Mouse (Mus musculus): Measurements from ENCODE around the gene Irak3. TPM values are rescaled to one million over a fixed set of nuclear protein-coding genes. Genes with fewer than 3 reads are reported as not detected.
"Not testable (repeated sequence)": the region's sequence is repeated elsewhere in the genome, so short reads cannot be mapped to it uniquely, and the experiment has no call there.

Gene Irak3
- polyA plus RNA-seq, 1 experiment from 2014 or later = 1.2 TPM

DNA sequence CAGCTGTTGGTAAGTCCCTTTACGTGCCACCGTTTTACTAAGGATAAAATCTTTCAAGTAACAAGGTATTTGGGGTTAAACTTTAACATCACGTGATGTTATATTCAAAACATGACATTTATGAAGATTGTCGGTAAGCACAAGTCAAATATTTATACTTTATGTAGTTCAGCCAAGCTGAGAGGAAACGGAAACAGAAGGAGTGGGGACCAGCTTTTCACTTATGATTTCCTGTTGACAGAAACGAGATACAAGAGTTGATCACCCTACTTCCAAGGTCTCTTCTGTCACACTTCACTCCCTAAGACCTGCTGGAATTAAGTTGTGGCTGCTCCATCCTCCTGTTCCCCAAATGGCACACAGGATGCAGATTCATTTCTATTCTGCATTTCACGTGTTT, 18.8 kb upstream of the Irak3 start:
- WGBS = 58% methylated on average over 7 of the region's 7 CpGs
- Histone ChIP-seq H3K9me3 (no peaks in the 10 kb centered on the region), H3K36me3 (no peaks in the 10 kb centered on the region), H3K9ac (no peak overlapping the region), H3K4me1 (replicated peaks) (no peaks in the 10 kb centered on the region), H3K4me3 (replicated peaks) (no peak overlapping the region), H3K27me3 (replicated peaks) (no peaks in the 10 kb centered on the region), H3K4me2 (replicated peaks) (no peak overlapping the region), H3K27ac (no peak overlapping the region)
- ATAC-seq = no peak

DNA sequence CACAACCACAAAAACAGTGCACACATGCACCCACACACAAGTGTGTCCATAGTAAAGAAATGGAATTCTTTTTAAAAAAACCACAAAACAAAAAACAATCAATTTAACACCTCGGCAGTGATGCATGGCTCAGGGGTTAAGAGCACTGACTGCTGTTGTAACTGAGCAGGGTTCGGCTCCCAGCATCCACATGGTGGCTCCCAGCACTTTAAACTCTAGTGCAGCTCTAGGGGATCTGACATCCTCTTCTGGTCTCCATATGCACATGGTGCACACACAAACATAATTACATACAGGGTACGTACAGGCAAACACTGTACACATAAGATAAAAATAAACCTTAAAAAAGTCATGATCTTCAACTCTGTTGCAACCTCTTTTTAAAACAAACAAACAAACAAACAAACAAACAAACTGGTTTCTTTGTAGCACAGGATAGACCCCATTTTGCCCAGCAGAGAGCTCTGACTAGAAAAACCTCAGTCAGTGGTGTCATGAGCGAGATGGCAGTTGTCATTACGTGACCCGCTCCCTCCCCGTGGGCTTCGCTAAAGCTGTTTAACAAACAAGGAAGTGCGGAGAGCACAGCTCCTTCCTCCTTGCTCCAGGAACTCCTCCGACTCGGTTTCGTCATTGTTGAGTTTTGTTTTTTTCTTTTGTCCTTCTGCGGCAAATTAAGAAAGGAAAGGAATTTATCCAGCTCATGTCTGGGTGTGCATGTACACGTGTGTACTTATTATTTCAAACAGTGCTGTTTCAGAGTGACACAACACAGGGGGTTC, 17.8 kb upstream of the Irak3 start:
- ATAC-seq = no peak; the same call in 1 of the 2 replicates
- Histone ChIP-seq H3K27me3 (replicated peaks) (no peaks in the 10 kb centered on the region), H3K4me2 (replicated peaks) (no peak overlapping the region), H3K4me3 (replicated peaks) (no peak overlapping the region), H3K9me3 (no peaks in the 10 kb centered on the region), H3K27ac (no peak overlapping the region), H3K4me1 (replicated peaks) (no peaks in the 10 kb centered on the region), H3K9ac (no peak overlapping the region), H3K36me3 (no peaks in the 10 kb centered on the region)
- 71% methylated on average over 14 of the region's 14 CpGs for WGBS

- no peak overlapping the region for H3K9ac ChIP-seq
- H3K27me3 ChIP-seq (replicated peaks) = no peaks in the 10 kb centered on the region
- no peak overlapping the region for H3K4me3 ChIP-seq (replicated peaks)
- no peaks in the 10 kb centered on the region for H3K9me3 ChIP-seq
- WGBS = 93% methylated on average over 10 of the region's 10 CpGs
- H3K4me1 ChIP-seq (replicated peaks) = no peaks in the 10 kb centered on the region
- ATAC-seq = no peak
- no peaks in the 10 kb centered on the region for H3K36me3 ChIP-seq
- H3K27ac ChIP-seq = no peak overlapping the region
- H3K4me2 ChIP-seq (replicated peaks) = no peak overlapping the region
Observed at GRCm38 (mm10) chr10:120218996-120219395, 17.1 kb upstream of the Irak3 start.

GRCm38 (mm10) chr10:120217099-120217498, 15.2 kb upstream of the Irak3 start:
- H3K27me3 ChIP-seq (replicated peaks); H3K36me3 ChIP-seq; H3K4me3 ChIP-seq (replicated peaks); H3K4me2 ChIP-seq (replicated peaks); H3K4me1 ChIP-seq (replicated peaks); H3K27ac ChIP-seq; ATAC-seq; H3K9ac ChIP-seq; H3K9me3 ChIP-seq: not testable (repeated sequence)
- 86% methylated on average over 1 of the region's 1 CpGs for WGBS

DNA sequence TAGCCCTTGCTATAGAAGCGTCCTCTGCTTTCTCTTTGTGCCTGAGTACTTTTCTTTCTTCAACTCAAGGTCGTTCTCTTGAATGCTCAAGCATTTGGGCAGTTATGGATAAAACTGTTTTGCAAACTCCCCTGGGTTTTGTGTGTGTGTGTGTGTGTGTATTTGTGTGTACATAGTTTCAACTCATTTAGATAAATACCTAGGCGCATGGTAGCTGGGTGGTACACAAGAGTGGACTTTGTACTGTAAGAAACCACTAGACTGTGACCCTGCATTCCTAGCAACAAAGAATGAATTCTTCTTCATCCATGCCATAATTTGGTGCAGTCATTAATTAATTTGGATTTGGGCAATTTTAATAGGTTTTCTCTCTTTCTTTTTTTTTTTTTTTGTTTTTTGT, 8.2 kb upstream of the Irak3 start:
- H3K4me3 ChIP-seq (replicated peaks) = 0 out of 2 replicates have a peak overlapping the region, but pooled peaks have one; percentile 92
- no peak overlapping the region for H3K9ac ChIP-seq
- H3K27ac ChIP-seq = no peak overlapping the region
- no peaks in the 10 kb centered on the region for H3K36me3 ChIP-seq
- no peaks in the 10 kb centered on the region for H3K9me3 ChIP-seq
- no peaks in the 10 kb centered on the region for H3K27me3 ChIP-seq (replicated peaks)
- WGBS = 80% methylated on average over 3 of the region's 3 CpGs
- no peak for ATAC-seq
- peak overlapping the region; percentile 62 for H3K4me2 ChIP-seq (replicated peaks)
- peaks cover 3% of the 10 kb centered on the region; the same call in 1 of the 2 replicates for H3K4me1 ChIP-seq (replicated peaks)

GRCm38 (mm10) chr10:120209539-120209925, 7.6 kb upstream of the Irak3 start:
- H3K27ac ChIP-seq = no peak overlapping the region
- peaks cover 3% of the 10 kb centered on the region; the same call in 1 of the 2 replicates for H3K4me1 ChIP-seq (replicated peaks)
- peak overlapping the region; percentile 92 for H3K4me3 ChIP-seq (replicated peaks)
- H3K36me3 ChIP-seq = no peaks in the 10 kb centered on the region
- no peaks in the 10 kb centered on the region for H3K9me3 ChIP-seq
- WGBS = 56% methylated on average over 6 of the region's 6 CpGs
- H3K4me2 ChIP-seq (replicated peaks) = peak overlapping the region; percentile 62
- ATAC-seq = peak; percentile 15; the same call in 1 of the 2 replicates
- no peaks in the 10 kb centered on the region for H3K27me3 ChIP-seq (replicated peaks)
- H3K9ac ChIP-seq = no peak overlapping the region

- H3K27me3 ChIP-seq (replicated peaks) = no peaks in the 10 kb centered on the region
- H3K36me3 ChIP-seq = no peaks in the 10 kb centered on the region
- peaks cover 3% of the 10 kb centered on the region; the same call in 1 of the 2 replicates for H3K4me1 ChIP-seq (replicated peaks)
- peak overlapping the region; percentile 92 for H3K4me3 ChIP-seq (replicated peaks)
- 3% methylated on average over 53 of the region's 53 CpGs for WGBS
- H3K27ac ChIP-seq = no peak overlapping the region
- ATAC-seq = peak; percentile 90
- no peaks in the 10 kb centered on the region for H3K9me3 ChIP-seq
- peak overlapping the region; percentile 62 for H3K4me2 ChIP-seq (replicated peaks)
- H3K9ac ChIP-seq = peak overlapping the region; percentile 84
Observed at GRCm38 (mm10) chr10:120208575-120209538, 6.9 kb upstream of the Irak3 start.

DNA sequence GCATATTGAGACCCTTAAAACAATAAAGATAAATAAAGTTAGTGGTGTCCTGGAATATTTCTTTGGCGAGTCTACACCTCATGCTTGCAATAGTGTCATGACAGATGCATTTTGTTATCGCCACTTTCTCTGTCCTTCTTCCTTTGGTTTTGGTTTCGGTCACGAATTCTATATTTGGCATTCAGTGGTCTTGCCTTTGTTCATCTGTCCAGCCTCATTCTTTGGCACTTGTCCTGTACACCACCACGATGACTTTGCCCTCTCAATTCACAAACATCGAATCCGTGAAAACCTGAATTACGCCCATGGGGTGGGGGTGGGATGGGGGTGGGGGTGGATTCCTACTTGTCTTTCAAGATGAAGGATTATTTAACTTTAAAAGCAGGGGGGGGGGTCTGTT, 6.1 kb upstream of the Irak3 start:
- no peaks in the 10 kb centered on the region for H3K36me3 ChIP-seq
- ATAC-seq = no peak
- no peak overlapping the region for H3K27ac ChIP-seq
- peaks cover 3% of the 10 kb centered on the region; the same call in 1 of the 2 replicates for H3K4me1 ChIP-seq (replicated peaks)
- no peaks in the 10 kb centered on the region for H3K9me3 ChIP-seq
- WGBS = 88% methylated on average over 8 of the region's 8 CpGs
- H3K4me2 ChIP-seq (replicated peaks) = no peak overlapping the region
- H3K27me3 ChIP-seq (replicated peaks) = no peaks in the 10 kb centered on the region
- no peak overlapping the region for H3K4me3 ChIP-seq (replicated peaks)
- H3K9ac ChIP-seq = no peak overlapping the region

DNA sequence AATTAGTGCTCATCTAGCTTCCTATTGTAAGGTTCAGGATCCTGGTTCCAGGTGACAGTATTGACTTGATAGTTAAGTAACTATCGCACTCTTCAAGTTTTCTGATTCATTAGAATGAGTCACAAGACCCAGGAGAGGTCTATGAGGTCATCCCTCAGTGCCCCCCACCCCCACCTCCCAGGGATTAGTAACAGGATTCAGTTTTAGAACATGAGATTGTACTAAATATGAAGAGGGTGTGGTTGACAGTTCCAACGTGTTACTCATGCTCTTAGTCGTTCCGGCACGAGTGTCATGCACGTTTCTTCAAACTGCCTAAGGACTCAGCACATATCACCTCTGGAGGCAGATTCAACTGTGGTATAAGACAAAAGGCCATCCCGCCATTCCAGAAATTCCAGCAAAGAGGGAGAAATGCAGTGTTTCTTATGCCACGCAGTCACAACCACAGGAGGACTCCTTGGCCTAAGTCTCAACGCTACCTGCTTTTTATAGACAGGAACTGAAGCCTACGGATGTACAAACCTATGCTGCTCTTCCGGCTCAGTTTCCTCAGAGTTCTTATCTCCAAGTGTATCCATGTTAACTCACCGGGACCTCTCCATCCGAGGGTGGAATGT, 2.8 kb upstream of the Irak3 start:
- H3K27ac ChIP-seq = no peak overlapping the region
- WGBS = 81% methylated on average over 13 of the region's 13 CpGs
- H3K4me2 ChIP-seq (replicated peaks) = no peak overlapping the region
- peaks cover 9% of the 10 kb centered on the region for H3K27me3 ChIP-seq (replicated peaks)
- no peaks in the 10 kb centered on the region for H3K36me3 ChIP-seq
- H3K4me1 ChIP-seq (replicated peaks) = peaks cover 7% of the 10 kb centered on the region; the same call in 1 of the 2 replicates
- H3K4me3 ChIP-seq (replicated peaks) = no peak overlapping the region
- no peak for ATAC-seq
- no peaks in the 10 kb centered on the region for H3K9me3 ChIP-seq
- no peak overlapping the region for H3K9ac ChIP-seq

DNA sequence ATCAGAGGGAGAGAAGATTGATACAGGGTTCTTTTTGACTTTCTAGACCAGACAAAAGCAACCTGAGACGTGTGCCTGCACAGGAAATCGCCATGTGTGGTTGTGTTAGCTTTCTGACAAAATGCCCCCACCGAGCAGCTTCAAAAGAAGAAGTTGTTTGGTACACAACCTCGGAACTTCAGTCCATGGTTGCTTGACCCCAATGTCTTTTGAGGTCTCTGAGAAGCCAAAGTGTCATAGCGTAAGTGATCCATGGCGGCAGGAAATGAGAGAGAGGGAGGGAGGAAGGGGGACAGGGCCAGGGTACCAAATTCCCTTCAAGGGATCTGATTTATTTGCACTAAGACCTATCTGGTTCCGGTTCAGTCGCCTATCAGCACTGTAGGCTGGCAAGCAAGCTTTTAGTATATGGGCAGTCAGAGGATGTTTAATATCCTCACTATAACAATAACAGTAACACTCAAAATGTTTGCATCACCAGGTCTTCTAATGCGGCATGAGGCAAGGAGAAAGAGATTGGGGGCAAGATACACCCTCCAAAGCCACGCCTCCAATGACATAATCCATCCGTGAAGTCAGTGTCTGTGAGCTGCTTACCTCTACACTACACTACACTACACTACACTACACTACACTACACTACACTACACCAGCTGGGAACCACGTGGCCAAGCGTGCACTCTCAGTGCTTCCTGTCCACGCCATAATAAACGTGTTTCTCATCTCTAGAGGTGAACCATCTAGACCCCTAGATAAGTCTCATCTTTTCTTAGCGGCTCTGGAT, 729 bp upstream of the Irak3 start:
- 0 out of 2 replicates have a peak, but pooled peaks cover 5% of the 10 kb centered on the region for H3K4me1 ChIP-seq (replicated peaks)
- H3K9ac ChIP-seq = no peak overlapping the region
- H3K4me3 ChIP-seq (replicated peaks) = no peak overlapping the region
- WGBS = 72% methylated on average over 16 of the region's 16 CpGs
- H3K36me3 ChIP-seq = no peaks in the 10 kb centered on the region
- peak overlapping the region; percentile 99 for H3K4me2 ChIP-seq (replicated peaks)
- H3K9me3 ChIP-seq = no peaks in the 10 kb centered on the region
- ATAC-seq = no peak
- no peak overlapping the region for H3K27ac ChIP-seq
- H3K27me3 ChIP-seq (replicated peaks) = peaks cover 9% of the 10 kb centered on the region

GRCm38 (mm10) chr10:120201131-120201921, 604 bp downstream of the Irak3 start, which contains the start of gene Tmbim4:
TSS of gene Tmbim4 (plus strand) at chr10:120201590.
- H3K36me3 ChIP-seq = no peaks in the 10 kb centered on the region
- no peak within 1 kb of the TSS for H3K27ac ChIP-seq
- ATAC-seq = peak; percentile 80
- peak within 1 kb of the TSS; percentile 52 for H3K4me3 ChIP-seq (replicated peaks)
- H3K9me3 ChIP-seq = no peaks in the 10 kb centered on the region
- H3K27me3 ChIP-seq (replicated peaks) = peaks cover 9% of the 10 kb centered on the region
- peak within 1 kb of the TSS; percentile 51 for H3K9ac ChIP-seq
- H3K4me1 ChIP-seq (replicated peaks) = 0 out of 2 replicates have a peak, but pooled peaks cover 5% of the 10 kb centered on the region
- H3K4me2 ChIP-seq (replicated peaks) = peak within 1 kb of the TSS; percentile 99
- WGBS = 2% methylated on average over 58 of the region's 65 CpGs
